Mouse (Mus musculus): ENCODE data around the gene Msmb. TPM values are rescaled to one million over a fixed set of nuclear protein-coding genes. Genes with fewer than 3 reads are reported as not detected.

Gene Msmb
- polyA plus RNA-seq, 1 experiment from 2014 or later, result not detected

GRCm38 (mm10) chr14:32162231-32162630 lies 20.4 kb downstream of the Msmb start:
- no peak overlapping the region for H3K9ac ChIP-seq (replicated peaks)
- no peaks in the 10 kb centered on the region for H3K9me3 ChIP-seq
- no peak overlapping the region for H3K27ac ChIP-seq
- 87% methylated on average over 5 of the region's 5 CpGs for WGBS
- H3K4me2 ChIP-seq, result no peak overlapping the region
- no peak overlapping the region for H3K4me3 ChIP-seq (replicated peaks)
- H3K4me1 ChIP-seq (replicated peaks), result peaks cover 31% of the 10 kb centered on the region
- H3K27me3 ChIP-seq, result no peaks in the 10 kb centered on the region
- ATAC-seq (ENCODE audit: insufficient number of reproducible peaks, insufficient read depth, low FRiP score, low TSS enrichment, low read depth), result no peak
- 0 out of 2 replicates have a peak, but pooled peaks cover 5% of the 10 kb centered on the region for H3K36me3 ChIP-seq

- no peaks in the 10 kb centered on the region for H3K9me3 ChIP-seq
- 90% methylated on average over 11 of the region's 11 CpGs for WGBS
- no peaks in the 10 kb centered on the region for H3K27me3 ChIP-seq
- H3K9ac ChIP-seq (replicated peaks), result no peak overlapping the region
- H3K4me3 ChIP-seq (replicated peaks), result no peak overlapping the region
- no peak overlapping the region for H3K27ac ChIP-seq
- 0 out of 2 replicates have a peak, but pooled peaks cover 5% of the 10 kb centered on the region for H3K36me3 ChIP-seq
- H3K4me2 ChIP-seq, result no peak overlapping the region
- H3K4me1 ChIP-seq (replicated peaks), result peaks cover 31% of the 10 kb centered on the region
- ATAC-seq (ENCODE audit: insufficient number of reproducible peaks, insufficient read depth, low FRiP score, low TSS enrichment, low read depth), result no peak
Measured at GRCm38 (mm10) chr14:32163203-32163888, 21.5 kb downstream of the Msmb start.

- WGBS, result 53% methylated on average over 8 of the region's 8 CpGs
- 0 out of 2 replicates have a peak, but pooled peaks cover 5% of the 10 kb centered on the region for H3K36me3 ChIP-seq
- H3K27ac ChIP-seq, result no peak overlapping the region
- H3K4me2 ChIP-seq, result peak overlapping the region; percentile 95
- no peak for ATAC-seq (ENCODE audit: insufficient number of reproducible peaks, insufficient read depth, low FRiP score, low TSS enrichment, low read depth)
- H3K27me3 ChIP-seq, result no peaks in the 10 kb centered on the region
- H3K4me1 ChIP-seq (replicated peaks), result peaks cover 26% of the 10 kb centered on the region
- no peak overlapping the region for H3K9ac ChIP-seq (replicated peaks)
- no peaks in the 10 kb centered on the region for H3K9me3 ChIP-seq
- no peak overlapping the region for H3K4me3 ChIP-seq (replicated peaks)
Measured at GRCm38 (mm10) chr14:32164173-32165051, 22.6 kb downstream of the Msmb start.

- peak overlapping the region; percentile 92 for H3K27ac ChIP-seq
- H3K4me3 ChIP-seq (replicated peaks), result peak overlapping the region; percentile 51
- H3K4me2 ChIP-seq, result peak overlapping the region; percentile 95
- peak; percentile 80 for ATAC-seq (ENCODE audit: insufficient number of reproducible peaks, insufficient read depth, low FRiP score, low TSS enrichment, low read depth)
- WGBS, result under 1% methylated on average over 42 of the region's 42 CpGs
- H3K27me3 ChIP-seq, result no peaks in the 10 kb centered on the region
- peak overlapping the region; percentile 64 for H3K9ac ChIP-seq (replicated peaks)
- H3K36me3 ChIP-seq, result 0 out of 2 replicates have a peak, but pooled peaks cover 5% of the 10 kb centered on the region
- H3K4me1 ChIP-seq (replicated peaks), result peaks cover 24% of the 10 kb centered on the region
- no peaks in the 10 kb centered on the region for H3K9me3 ChIP-seq
Measured at GRCm38 (mm10) chr14:32165278-32166061, 23.6 kb downstream of the Msmb start.

GRCm38 (mm10) chr14:32166062-32166441 lies 24.2 kb downstream of the Msmb start:
- Histone ChIP-seq H3K36me3 (peaks cover 9% of the 10 kb centered on the region; the same call in 1 of the 2 replicates), H3K27ac (no peak overlapping the region), H3K9ac (replicated peaks) (no peak overlapping the region), H3K4me1 (replicated peaks) (peaks cover 19% of the 10 kb centered on the region), H3K4me3 (replicated peaks) (peak overlapping the region; percentile 51), H3K4me2 (peak overlapping the region; percentile 95), H3K9me3 (no peaks in the 10 kb centered on the region), H3K27me3 (no peaks in the 10 kb centered on the region)
- no peak for ATAC-seq (ENCODE audit: insufficient number of reproducible peaks, insufficient read depth, low FRiP score, low TSS enrichment, low read depth)
- WGBS, result 74% methylated on average over 2 of the region's 2 CpGs

DNA sequence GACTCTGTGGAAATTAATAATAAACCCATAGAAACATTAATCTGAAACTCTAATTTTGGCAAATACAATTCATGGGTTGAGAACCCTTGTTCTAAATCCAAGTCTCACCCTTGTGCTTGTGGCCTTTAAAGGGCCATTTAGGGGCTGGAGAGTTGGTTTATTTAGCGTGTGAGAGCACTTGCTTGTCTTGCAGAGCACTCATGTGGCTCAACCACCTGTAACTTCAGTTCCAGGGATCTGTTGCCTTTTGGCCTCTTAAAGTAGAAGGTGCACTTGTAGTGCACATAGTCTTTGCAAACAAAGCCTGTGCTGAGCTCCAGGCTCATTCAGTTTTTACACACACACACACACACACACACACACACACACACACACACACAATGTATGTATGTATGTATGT lies 25.0 kb downstream of the Msmb start:
- ATAC-seq (ENCODE audit: insufficient number of reproducible peaks, insufficient read depth, low FRiP score, low TSS enrichment, low read depth), result no peak
- no peak overlapping the region for H3K4me2 ChIP-seq
- no peaks in the 10 kb centered on the region for H3K27me3 ChIP-seq
- no peak overlapping the region for H3K9ac ChIP-seq (replicated peaks)
- H3K36me3 ChIP-seq, result peaks cover 8% of the 10 kb centered on the region; the same call in 1 of the 2 replicates
- H3K4me1 ChIP-seq (replicated peaks), result peaks cover 12% of the 10 kb centered on the region
- 71% methylated on average over 1 of the region's 1 CpGs for WGBS
- no peaks in the 10 kb centered on the region for H3K9me3 ChIP-seq
- H3K4me3 ChIP-seq (replicated peaks), result no peak overlapping the region
- H3K27ac ChIP-seq, result no peak overlapping the region

DNA sequence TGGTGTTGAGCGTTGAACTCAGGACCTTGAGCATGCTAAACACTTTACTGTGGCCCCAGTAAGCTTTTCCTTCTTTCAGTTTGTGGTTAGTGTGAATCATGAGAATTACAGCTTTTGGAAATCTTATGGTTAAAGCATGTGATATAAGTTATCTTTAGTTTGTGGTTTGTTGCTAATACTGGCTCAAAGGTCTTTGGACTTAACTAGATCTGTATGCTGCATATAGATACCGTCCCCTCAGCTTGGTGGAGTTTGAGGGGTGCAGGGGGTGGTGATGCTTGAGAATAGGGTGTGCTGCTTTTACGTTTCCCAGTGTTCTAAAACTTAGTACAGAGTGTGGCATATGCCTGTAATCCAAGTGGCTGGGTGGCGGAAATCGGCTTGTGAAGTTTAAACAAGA lies 25.5 kb downstream of the Msmb start:
- Histone ChIP-seq H3K9ac (replicated peaks) (no peak overlapping the region), H3K27me3 (no peaks in the 10 kb centered on the region), H3K4me2 (no peak overlapping the region; the same call in 1 of the 2 replicates), H3K27ac (no peak overlapping the region), H3K4me1 (replicated peaks) (peaks cover 12% of the 10 kb centered on the region), H3K4me3 (replicated peaks) (no peak overlapping the region), H3K36me3 (peaks cover 5% of the 10 kb centered on the region; the same call in 1 of the 2 replicates), H3K9me3 (no peaks in the 10 kb centered on the region)
- ATAC-seq (ENCODE audit: insufficient number of reproducible peaks, insufficient read depth, low FRiP score, low TSS enrichment, low read depth), result no peak
- 91% methylated on average over 5 of the region's 5 CpGs for WGBS

GRCm38 (mm10) chr14:32168653-32169231 lies 26.9 kb downstream of the Msmb start:
- H3K36me3 ChIP-seq, result peaks cover 19% of the 10 kb centered on the region
- no peak overlapping the region for H3K27ac ChIP-seq
- no peaks in the 10 kb centered on the region for H3K9me3 ChIP-seq
- H3K4me2 ChIP-seq, result no peak overlapping the region
- ATAC-seq (ENCODE audit: insufficient number of reproducible peaks, insufficient read depth, low FRiP score, low TSS enrichment, low read depth), result no peak
- H3K4me3 ChIP-seq (replicated peaks), result no peak overlapping the region
- H3K9ac ChIP-seq (replicated peaks), result no peak overlapping the region
- WGBS, result 83% methylated on average over 3 of the region's 3 CpGs
- H3K4me1 ChIP-seq (replicated peaks), result peaks cover 12% of the 10 kb centered on the region
- no peaks in the 10 kb centered on the region for H3K27me3 ChIP-seq

DNA sequence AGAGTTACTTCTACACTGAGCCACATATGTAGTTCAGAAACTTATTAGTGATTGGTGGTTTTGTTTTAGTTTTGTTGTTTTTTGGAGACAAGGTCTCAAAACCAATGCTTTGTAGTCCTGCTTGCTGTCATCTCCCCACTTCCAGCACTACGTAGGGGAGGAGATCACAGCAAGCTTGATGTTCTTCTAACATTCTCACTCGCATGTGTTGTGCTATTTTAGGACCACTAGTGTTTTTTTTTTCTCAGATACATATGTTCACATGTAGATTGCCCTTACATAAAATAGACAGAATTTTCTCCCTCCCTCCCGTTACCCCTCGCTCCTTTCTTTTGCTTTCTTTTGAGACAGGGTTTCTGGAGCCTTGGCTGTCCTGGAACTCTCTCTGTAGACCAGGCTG lies 28.3 kb downstream of the Msmb start:
- H3K36me3 ChIP-seq, result peaks cover 26% of the 10 kb centered on the region
- H3K4me1 ChIP-seq (replicated peaks), result peaks cover 7% of the 10 kb centered on the region
- no peaks in the 10 kb centered on the region for H3K27me3 ChIP-seq
- WGBS, result 90% methylated on average over 4 of the region's 4 CpGs
- ATAC-seq (ENCODE audit: insufficient number of reproducible peaks, insufficient read depth, low FRiP score, low TSS enrichment, low read depth), result no peak
- H3K9me3 ChIP-seq, result no peaks in the 10 kb centered on the region
- no peak overlapping the region for H3K9ac ChIP-seq (replicated peaks)
- H3K4me3 ChIP-seq (replicated peaks), result no peak overlapping the region
- H3K27ac ChIP-seq, result no peak overlapping the region
- no peak overlapping the region for H3K4me2 ChIP-seq

- Histone ChIP-seq H3K9ac (replicated peaks) (no peak overlapping the region), H3K9me3 (no peaks in the 10 kb centered on the region), H3K27ac (no peak overlapping the region), H3K27me3 (no peaks in the 10 kb centered on the region), H3K4me3 (replicated peaks) (no peak overlapping the region), H3K4me1 (replicated peaks) (no peaks in the 10 kb centered on the region), H3K4me2 (no peak overlapping the region), H3K36me3 (peaks cover 48% of the 10 kb centered on the region)
- WGBS, result 82% methylated on average over 2 of the region's 2 CpGs
- no peak for ATAC-seq (ENCODE audit: insufficient number of reproducible peaks, insufficient read depth, low FRiP score, low TSS enrichment, low read depth)
Measured at GRCm38 (mm10) chr14:32175310-32175709, 33.5 kb downstream of the Msmb start.

Data from limb, embryonic 12.5 days (tissue).